Mouse (Mus musculus) heart, postnatal 4 days (tissue): ENCODE measurements around the gene Gm36864. TPM values are rescaled to one million over a fixed set of nuclear protein-coding genes. Genes with fewer than 3 reads are reported as not detected.

Source experiments
- DNase-seq: peaks from one replicate; pipeline ENCODE4 v3.0.0; 2021
- total RNA-seq, 2 experiments: library from RNA; stranded (reverse); gene quantifications; 2 replicates each; pipeline ENCODE4 v1.2.3; 2021

Gm36864 gene
- total RNA-seq, 2 experiments from 2014 or later: not detected

DNA sequence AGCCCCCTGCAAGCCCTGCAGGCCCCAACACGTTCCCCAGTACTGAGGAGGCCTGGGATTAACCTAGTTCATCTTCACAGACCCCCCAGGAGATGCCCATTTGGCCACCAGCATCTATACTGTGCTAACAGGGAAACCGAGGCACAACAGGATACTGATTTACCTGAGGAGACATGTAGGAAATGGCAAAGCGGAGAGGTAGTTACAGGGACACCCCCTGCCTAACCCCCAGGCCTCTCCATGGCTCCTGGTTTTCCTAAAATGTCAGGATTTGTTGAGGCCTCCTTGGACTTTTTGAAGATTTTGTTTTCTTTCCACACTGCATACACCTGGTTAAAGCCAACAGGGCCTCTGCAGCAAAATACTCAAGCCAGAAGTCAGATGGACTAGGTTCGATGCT, 21.3 kb downstream of the Gm36864 start, which contains the start of gene Acp4:
Acp4 (minus strand) TSS at position 101 of the 400 bp plus-strand sequence.
- no peak for DNase-seq

DNA sequence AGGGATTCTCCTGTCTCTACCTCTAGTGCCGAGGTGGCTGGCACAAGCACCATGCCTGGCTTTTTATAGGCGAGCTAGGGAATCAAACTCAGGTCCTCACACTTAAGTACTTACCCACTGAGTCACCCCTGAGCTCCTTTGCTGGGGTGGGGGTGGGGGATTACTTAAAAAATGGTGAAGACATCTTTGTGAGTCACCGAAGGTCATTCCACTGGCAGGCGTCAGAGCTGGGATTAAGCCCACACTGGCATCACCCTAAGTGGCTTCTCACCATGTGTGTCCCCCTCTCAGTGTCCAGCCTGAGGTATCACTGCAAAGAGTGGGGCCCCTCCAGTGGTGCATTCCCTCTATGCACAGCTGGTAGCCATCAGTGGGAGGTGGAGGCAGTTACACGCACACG, 24.4 kb downstream of the Gm36864 start:
- DNase-seq: no peak

DNA sequence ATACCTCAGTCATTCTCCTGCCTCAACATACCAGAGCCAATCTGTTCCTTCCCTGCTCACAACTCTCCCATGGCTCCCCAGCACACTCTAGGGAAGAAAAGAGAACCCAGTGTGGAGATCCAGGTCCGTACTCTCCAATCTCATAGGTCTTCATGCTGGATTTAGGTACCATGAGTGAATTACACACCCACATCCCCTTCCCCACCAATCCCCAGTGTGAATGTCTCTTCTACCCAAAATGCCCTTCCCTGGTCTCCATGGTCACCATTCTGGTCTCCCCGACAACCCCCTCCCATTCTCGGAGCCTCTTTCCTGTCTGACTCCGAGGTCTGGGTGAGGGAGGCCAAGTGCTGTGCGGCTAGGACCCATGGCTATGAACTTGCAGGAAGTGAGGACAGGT, 25.2 kb downstream of the Gm36864 start, which contains the start of gene Gm15517:
Gm15517 (plus strand) TSS at position 301 of the 400 bp plus-strand sequence.
- no peak for DNase-seq

DNA sequence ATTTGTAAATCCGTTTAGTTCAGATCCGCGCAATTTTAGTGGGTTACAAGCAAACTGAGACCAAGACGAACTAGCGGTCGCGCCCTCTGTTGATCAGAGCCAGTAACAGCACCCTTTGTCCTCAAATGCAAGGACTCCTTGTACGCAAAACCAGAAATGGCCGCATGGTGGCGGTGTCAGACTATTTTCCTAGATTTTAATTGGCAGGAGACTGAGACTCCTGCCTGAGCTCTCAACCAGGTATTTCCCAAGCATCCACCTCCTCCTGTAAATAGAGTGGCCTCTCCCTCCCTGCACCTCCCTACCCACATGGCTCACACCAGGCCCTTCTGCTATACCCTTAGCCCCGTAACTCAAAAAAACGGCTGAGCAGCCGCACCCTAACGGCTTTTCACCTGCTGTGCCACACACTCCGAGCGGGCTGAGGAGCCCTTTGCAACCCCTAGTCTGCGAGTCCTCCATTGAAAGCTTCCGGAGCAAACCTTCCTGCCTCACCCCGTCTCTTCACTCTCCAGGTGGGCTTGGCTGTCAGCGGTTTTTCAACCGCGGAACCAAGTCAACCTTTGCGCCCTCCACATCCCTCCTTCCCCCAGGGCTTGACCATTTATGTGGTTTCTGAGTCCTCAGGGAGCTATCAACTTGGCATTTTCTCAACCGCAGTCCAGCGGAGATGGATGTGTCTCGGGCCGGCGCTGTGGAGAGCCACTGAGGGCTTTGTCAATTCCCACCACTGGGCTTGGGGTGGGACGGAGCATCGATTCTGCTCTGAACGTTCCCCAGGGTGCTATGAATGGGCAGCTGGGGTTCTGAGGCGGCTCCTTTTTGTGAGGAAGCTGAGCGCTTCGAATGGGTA, 27.0 kb downstream of the Gm36864 start:
- peak; percentile 96 for DNase-seq

DNA sequence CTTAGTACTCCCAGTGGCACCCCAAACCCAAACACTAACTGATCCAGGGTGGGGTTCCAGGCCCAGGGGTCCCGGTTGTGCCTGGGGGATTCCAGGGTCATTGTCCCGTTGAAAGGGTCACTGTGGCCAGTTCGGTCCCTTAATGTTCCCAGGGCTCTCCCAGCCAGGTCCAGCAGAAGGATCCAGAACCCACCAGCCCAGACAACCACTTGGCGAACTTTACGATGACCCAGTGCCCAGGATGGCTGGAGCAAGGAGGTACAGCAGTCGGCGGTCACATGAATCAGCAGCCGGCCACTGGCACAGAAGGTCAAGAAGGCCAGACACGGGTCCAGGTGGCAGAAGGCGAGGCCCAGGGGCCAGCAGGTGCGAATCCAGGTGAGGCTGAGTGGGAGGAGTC, 32.1 kb downstream of the Gm36864 start:
- DNase-seq: no peak

DNA sequence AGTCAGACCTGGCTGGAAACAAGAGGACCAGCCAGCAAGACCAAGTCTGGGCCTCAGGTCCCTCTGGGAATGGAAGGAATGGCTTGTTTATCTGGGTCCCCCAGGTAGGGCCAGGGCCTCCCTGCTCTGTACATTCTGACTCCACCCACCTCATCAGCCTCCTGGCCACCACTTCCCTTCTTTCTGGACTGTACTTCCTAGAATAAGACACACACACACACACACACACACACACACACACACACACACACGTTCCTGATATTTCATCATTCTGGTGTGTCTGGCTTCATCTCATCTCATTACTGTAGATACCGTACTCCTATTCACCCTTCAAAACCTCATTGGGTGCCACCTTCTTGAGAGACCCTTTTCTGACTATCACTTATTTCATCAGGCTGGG, 33.4 kb downstream of the Gm36864 start:
- DNase-seq: no peak

DNA sequence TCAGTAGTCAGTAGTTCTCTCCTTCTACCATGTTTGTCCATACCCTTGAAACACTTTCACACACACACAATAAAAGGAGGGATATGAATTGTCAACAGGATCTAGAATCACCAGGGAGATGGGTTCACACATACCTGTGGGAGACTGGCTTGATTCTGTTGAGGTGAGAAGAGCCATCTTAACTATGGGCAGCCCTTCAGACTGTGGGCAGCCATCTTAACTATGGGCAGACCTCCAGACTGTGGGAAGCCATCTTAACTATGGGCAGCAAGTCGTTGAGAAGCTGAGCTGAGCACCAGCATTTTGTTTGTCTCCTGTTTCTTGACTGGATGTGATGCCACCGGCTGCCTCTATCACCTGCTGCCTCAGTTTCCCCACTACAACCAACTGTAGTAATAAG, 35.3 kb downstream of the Gm36864 start:
- no peak for DNase-seq

DNA sequence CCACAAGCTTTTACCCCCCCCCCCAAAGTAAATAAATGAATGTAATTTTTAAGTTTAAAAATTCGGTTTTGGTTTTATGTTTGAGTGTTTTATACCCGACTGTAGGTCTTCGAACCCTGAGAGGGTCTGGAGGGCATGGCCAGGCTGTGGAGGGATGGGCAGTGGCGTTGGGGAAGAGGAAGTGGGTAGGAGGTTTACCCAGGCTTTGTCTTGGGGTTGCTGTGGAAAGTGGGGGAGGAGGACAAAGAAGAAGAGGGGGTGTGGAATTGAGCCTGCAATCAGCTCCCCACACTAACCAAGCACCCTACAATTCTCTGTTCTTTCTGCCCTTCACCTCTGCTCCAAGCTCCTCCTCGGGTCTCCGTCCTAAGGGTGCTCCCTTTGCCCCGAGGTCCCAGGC, 36.6 kb downstream of the Gm36864 start:
- no peak for DNase-seq

DNA sequence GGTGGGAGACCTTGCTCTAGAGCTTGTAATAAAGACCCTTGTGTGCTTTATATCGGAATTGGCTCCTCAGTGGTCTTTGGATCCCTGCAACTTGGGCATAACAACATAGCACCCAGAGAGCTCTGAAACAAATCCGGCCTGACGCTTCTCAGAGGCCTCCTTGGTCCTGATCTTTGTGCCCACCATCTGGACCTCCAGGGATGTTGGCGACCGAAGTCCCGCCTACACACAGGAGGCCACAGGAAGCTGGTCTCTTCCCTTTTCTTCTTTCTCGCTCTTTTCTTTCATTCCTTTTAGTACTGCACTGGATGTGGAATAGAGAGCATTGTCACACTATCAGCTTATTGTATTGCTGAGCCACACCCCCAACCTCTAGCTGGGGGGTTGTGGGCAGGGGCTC, 37.5 kb downstream of the Gm36864 start:
- no peak for DNase-seq

DNA sequence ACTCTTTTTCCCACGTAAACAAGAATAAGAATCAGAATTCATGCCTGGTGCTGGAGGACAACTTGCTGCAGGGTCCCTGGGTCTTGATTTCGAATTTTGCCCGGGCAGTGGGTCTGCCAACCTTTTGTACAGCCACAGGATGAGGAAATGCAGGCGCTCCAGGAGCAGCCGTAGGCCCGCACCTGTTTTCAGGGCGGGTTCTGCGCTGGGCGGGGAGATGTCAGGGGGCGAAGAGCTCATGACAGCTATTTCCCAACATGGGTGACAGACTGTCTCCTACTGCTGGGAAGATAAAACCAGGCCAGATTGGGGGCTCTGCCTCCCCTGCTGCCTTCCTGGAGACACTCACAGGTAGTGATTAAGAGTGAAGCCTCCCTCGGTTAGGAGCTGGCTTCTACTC, 38.1 kb downstream of the Gm36864 start:
- DNase-seq: no peak

DNA sequence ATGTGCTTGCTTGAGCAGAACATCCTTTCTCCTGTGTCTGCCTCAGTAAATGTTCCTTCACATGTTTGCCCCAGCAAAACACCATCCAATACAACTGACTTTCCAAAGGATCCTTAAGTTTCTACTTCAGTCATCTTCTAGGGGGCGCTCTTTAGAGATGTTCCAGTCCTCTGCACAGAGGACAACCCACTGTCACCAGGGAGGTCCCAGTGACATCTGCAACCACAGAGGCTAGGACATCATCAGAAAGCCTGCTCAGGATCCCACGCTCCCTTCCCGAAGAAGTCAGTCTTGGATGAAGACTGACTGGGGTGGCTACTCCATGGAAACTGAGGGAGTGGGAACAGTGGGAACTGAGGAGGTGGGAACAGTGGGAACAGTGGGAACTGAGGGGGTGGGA, 39.6 kb downstream of the Gm36864 start:
- no peak for DNase-seq

DNA sequence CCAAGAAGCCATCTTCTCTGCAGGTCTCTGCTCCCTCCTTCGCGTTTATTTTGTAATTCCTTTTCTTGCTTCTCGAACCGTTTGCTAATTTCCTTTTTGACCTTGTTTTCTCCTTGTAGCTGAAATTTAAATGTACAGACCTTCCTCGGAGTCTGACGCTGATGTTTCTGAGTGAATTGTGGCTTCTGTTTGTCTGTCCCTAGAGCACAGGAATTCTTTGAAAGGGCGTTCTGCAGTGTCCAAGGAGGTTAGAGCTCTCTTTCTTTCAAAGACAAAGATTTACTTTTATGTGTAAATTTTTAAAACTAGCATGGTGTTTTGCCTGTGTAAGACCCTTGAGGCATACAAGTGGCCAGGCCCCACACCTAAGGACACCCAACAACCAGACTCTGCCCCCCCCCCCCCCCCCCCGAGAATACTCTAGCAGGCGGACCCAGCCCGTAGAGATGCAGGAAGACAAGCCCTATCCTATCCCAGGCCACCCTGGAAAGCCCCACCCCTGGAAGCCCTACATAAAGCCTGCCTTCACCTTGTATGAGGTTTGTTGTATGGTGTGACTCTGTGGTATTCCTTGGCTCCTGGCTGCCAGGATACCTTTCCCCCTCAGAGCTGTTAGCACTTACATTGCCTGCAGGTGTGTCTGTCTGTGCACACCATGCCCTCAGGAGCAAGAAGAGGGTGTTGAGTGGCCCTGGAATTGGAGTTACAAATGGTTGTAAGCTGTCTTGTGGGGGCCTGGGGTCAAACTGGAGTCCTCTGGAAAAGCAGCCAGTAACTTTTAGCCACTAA, 40.7 kb downstream of the Gm36864 start:
- no peak for DNase-seq

DNA sequence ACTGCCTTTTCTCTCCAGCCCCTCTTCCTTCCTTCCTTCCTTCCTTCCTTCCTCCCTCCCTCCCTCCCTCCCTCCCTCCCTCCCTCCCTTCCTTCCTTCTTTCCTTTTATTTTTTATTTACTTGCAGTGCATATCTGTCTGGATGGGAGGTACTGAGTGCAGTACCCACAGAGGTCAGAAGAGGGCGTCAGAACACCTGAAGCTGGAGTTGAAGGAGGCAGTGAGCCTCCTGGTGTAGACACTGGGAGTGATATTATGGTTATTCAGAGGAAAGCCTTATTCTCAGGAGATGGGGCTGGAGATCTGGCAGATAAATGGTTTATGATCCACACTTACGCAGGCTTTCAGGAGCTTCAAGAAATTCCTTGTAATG, 41.3 kb downstream of the Gm36864 start:
- peak; percentile 33 for DNase-seq

DNA sequence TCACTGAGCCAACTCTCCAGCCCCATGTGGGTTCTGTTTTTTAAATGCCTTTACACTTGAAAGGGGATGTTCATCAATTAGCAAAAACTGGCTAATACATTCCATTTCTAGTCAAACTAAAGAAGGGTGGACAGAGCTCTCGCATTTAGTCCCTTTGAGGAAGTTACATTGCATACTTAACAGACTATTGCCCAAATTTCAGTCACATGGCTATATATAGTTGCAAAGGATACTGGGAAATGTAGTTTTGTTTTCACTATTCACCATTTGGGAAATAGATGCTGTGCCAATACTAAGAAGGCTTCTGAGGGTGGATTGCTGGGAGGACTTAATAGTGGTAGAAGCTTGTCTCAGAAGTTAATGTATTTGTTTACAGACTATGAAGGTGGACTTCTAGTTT, 45.0 kb downstream of the Gm36864 start:
- no peak for DNase-seq

DNA sequence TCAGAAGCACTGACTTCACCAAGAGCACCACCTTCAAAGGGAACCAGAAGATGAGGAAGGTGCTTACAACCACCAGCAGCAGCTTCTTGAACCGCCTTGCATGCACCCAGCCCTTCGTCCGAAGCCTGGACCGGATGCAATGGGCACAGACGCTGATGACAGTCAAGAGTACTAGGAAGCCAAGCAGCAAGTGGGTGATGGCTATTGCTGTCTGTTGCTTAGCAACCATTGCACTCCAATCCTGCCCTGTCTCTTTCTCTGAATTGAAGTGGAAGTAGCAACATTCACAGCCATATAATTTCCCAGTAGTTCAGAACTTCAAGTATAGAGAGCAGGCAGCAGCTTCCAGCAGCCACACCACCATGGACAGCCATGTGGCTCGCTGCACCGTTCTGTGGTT, 45.6 kb downstream of the Gm36864 start:
- no peak for DNase-seq

DNA sequence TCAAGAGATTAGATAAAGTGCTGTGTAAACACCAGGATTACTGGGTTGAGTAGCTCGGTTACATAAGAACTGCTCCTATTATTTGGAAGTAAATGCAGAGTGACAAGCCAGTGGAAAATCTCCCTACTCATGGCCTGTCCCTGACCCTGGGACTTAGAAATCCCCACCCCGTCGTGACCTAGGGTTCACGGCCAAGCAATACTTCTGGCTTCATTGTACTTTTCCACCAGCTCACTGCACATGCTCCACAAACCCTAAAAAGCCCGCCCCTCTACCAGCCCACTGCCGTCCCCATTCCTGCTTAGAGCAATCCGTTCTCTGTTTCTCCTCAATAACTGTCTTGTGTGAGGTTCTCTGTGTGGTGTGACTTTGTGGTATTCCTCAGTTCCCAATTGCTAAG, 51.8 kb downstream of the Gm36864 start:
- DNase-seq: no peak

DNA sequence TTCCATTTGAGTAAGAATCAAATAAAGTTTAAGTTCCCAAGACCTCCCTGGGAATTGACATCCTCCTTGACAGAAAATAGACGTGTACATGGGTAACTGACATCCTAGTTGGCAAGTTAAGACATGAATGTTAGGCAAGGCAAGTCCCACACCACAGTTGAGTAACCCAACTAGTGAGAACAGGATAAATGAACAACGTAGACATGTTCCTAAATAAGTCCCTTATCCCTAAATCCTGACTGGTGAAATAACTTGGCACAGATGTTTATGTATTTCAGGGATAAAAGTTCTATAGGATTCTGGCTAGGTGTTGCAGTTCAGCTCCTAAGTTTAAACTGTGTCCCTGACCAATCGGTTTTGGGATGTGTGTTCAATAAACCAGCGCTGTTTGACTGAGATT, 55.0 kb downstream of the Gm36864 start:
- DNase-seq: no peak

DNA sequence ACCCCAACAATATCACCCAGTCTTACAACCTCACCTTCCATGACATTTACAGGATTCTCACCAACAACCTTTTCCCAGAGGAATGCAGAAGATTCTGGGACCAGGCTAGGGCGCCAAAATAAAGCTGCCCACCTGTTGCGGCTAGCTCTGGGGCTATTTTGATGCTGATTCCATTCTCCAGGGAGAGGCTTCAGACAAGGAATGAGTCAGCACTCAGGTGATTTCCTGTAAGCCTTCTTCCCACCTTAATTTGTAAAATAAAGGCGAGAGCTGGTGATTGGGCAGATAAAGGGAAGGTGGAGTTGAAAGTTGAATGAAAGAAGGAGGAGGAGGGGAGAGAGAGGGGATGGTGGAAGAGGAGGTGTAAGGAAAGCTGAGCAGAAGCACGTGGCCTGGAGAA, 55.4 kb downstream of the Gm36864 start:
- DNase-seq: no peak

Other genes with a start within 250 kb of the Gm36864 start
- gene Klk1b11, start 240.3 kb upstream of the Gm36864 start, total RNA-seq: not detected
- gene Klk1b26, start 224.0 kb upstream of the Gm36864 start, total RNA-seq: not detected
- not detected for gene Klk1b27, start 183.9 kb upstream of the Gm36864 start, total RNA-seq
- gene Klk1b21, start 133.8 kb upstream of the Gm36864 start, total RNA-seq: not detected
- not detected for gene Klk1b22, start 123.5 kb upstream of the Gm36864 start, total RNA-seq
- gene Klk1b16, start 99.4 kb upstream of the Gm36864 start, total RNA-seq: not detected
- not detected for gene Klk1b24, start 47.9 kb upstream of the Gm36864 start, total RNA-seq
- not detected for gene Klk1b3, start 38.0 kb upstream of the Gm36864 start, total RNA-seq
- gene Klk1b4, start 28.7 kb upstream of the Gm36864 start, total RNA-seq: not detected
- not detected for gene Klk1b5, start 20.2 kb upstream of the Gm36864 start, total RNA-seq
- gene Klk1, start 10.8 kb upstream of the Gm36864 start, total RNA-seq: not detected
- under 1 TPM; 0.61 to 0.79 TPM for gene 1700028J19Rik, start 10.5 kb downstream of the Gm36864 start, total RNA-seq
- 10 to 100 TPM; 72.0 to 72.7 TPM for gene 2410002F23Rik, start 10.5 kb downstream of the Gm36864 start, total RNA-seq
- not detected for gene Acp4, start 21.2 kb downstream of the Gm36864 start, total RNA-seq
- not detected for gene Gm15517, start 25.3 kb downstream of the Gm36864 start, total RNA-seq
- gene Clec11a, start 70.7 kb downstream of the Gm36864 start, total RNA-seq: under 1 TPM; 0.71 to 0.92 TPM
- gene Shank1, start 74.1 kb downstream of the Gm36864 start, total RNA-seq: 1 to 10 TPM; 3.5 to 4.6 TPM
- gene Syt3, start 147.9 kb downstream of the Gm36864 start, total RNA-seq: 1 to 10 TPM in 1 of 2 experiments, under 1 TPM in 1; 0.88 to 1.4 TPM
- gene 1700008O03Rik, start 149.6 kb downstream of the Gm36864 start, total RNA-seq: not detected
- 10 to 100 TPM; 50.2 to 51.9 TPM for gene Lrrc4b, start 192.8 kb downstream of the Gm36864 start, total RNA-seq
- gene Aspdh, start 229.2 kb downstream of the Gm36864 start, total RNA-seq: 1 to 10 TPM; 2.2 TPM
- gene Josd2, start 231.8 kb downstream of the Gm36864 start, total RNA-seq: 10 to 100 TPM; 71.8 to 81.4 TPM